Mouse (Mus musculus): ENCODE results near the gene Denr.

Denr gene

DNA sequence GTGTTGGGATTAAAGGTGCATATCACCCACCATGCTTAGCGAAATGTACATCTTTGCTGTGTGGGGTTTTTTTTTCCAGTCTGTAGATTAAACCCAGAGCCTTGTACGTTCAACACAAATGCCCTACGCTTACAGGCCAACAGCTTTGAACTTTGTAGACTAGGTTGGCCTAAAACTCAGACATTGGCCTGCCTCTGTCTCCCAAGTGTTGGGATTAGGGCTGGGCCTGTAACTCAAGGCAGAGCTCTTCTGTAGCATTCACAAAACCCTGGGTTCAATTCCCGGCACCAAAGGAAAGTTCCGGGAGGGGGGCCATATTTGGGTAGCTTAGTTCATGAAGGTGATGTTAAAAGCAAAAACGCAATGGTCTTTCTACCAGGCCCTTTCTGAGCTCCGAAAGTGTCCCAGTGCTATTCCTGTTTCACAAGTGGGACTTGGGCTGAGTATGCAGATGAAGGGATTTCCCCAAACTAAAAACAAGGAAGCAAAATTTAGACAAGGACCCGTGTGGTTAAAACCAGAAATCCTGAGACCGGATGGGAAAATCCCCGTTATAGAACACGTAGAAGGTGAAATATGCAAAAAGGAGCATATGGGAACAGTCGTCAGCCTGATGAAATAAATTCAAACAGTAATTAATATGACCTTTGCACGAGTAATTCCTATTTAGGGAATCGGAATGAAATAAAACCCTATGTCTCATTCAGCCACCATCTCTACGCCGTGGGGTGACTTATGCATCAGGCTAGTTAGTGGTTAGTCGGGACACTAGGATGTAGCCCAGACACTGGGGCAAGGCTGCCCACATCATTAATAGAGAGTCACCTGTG lies 614 bp upstream of the Denr start:
- DNase-seq (ENCODE audit: low spot score): no peak

DNA sequence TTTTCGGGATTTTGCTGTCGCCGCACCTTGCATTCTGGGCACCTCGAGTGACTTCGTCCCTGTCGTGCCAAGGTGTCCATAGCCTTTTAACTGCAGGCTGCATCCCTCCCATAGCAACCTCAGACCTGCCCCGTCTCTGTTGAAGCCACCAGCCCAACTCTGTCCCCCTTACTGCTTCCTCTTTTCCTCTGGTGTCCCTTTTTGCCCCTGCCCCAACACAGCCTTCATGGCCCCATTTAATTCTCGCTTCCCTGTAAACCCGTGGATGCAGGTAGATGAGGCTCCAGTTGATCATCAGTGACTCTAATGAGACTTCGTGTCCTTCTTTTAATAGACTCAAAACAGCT lies 629 bp downstream of the Denr start:
- DNase-seq (ENCODE audit: low spot score): no peak

DNA sequence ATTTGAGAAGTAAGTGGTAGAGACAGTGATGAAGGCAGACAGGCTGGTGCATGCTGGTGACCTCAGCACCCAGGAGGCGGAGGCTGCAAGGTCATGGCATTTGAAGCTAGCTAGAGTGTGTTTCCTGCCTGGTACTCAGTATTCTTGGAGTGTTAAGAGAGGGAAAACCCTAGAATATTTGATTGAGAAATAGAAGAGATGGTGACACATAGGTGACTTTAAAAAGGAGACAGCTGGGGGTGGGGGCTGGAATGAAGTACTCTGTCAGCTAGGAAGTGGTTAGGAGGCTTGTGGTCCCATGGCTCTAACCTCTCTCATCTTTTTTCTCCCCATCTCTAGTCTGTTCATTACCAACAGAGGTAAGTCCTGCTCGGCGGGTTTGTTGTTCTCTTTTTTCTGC lies 7.9 kb downstream of the Denr start:
- no peak for DNase-seq (ENCODE audit: low spot score)

DNA sequence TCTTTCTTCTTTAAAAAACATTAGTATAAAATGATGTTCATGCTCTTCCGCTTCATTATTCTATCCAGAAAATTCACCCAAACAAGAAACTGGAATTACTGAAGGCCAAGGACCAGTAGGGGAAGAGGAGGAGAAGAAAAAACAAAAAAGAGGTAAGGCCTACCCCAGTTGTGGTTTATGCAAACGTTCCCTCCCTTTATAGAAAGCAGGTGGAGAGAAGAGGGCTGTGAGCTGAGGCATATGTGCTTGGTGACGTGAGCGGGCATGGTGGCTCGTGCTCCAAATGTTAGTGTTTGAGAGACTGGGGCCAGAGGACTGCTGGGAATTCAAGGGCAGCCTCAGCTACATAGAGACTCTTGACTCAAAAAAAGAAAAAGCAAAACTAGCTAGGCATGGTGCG lies 15.1 kb downstream of the Denr start:
- DNase-seq (ENCODE audit: low spot score): no peak

DNA sequence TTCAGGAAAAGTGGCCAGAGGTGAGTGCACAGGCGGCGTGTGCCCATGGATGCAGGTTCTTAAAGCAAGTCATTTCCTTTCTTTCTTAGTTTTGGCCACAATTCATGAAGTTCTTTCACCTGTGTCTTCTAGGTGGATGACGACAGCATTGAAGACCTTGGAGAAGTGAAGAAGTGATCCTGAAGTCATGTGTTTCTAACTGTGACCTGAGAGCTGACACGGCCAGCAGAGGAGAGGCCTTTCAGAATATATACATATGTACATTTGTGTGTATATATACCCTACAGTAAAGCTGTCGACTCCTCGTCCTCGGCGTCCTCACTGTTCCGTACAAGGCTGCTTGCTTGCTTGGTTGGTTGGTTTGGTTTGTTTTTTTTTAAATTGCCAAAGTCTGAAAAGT lies 20.1 kb downstream of the Denr start, which contains the start of gene Gm43518:
TSS of gene Gm43518 (plus strand) at position 301 of the 400 bp plus-strand sequence.
- no peak for DNase-seq (ENCODE audit: low spot score)

DNA sequence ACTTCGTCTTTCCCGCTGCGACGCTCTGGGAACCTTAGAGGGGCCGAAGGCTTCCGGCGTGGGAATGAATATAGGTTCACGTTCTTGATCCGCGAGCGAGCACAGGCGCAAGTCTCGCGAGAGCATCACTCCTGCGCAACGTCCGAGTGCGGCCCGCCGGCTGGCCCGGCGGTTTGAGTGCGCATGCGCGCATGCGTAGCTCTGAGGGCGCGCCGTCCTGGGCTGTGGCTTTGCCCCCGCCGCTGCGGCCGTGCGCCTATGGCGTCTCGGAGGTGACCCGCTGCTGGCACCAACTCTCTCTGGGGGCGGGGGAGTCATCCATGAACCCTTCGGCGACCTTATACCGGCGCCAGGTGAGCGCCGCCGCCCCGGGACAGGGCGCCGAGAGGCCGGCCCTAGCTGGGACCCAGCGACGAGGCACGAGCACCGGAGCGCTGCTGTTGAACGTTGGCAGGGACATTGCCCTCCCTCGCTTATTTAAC lies 23.6 kb downstream of the Denr start, which contains the start of gene Ccdc62:
TSS of gene Ccdc62 (plus strand) at position 172 of the 482 bp plus-strand sequence.
- peak; percentile 96 for DNase-seq (ENCODE audit: low spot score)

DNA sequence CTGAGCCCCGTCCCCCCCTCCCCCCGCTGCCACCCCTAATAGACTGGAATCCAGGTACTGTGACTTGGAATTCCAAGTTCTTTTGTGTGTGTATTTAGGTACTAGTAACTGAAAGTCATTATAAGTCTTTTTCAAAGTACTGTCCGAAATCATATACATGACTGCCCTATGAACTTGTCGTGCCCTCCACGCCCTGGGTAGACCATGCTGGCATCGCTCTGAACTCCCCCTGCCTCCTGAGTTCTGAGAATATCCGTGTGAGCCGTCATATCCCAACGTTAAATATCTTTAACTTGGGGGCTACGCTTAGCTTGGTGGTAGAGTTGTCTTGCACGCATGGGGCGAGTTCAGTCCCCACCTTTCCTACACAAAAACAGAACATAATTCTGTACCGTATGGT lies 24.2 kb downstream of the Denr start:
- no peak for DNase-seq (ENCODE audit: low spot score)

DNA sequence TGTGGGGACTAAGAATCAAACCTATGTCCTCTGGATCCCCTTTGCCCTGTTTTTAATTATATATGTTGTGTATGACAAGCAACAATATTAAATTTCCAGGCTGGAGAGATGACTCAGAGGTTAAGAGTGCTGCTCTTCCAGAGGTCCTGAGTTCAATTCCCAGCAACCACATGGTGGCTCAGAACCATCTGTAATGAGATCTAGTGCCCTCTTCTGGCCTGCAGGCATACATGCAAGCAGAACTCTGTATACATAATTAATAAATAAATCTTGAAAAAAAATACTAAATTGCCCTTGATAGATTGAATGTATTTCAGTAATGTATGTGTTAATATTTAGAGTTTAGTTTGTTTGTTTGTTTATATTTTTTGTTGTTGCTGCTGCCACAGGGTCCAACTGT lies 26.0 kb downstream of the Denr start:
- no peak for DNase-seq (ENCODE audit: low spot score)

DNA sequence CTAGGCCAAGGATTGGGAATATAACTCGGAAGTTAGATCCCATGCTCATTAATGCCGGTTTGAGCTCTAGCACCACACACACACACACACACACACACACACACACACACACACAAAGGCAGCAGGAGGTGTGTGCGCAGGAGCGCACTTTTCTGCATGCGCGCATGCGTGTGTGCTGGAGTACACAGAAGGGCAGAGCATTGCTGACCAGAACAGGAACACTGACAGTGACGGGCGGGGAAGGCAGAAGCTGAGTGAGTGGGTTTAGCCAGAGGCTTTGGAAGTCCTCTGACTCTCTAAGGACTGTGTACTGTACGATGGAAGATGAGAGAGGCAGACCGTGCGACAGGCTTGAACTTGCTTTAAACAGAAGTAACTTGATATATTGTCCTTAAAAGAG lies 26.6 kb downstream of the Denr start:
- DNase-seq (ENCODE audit: low spot score): no peak

DNA sequence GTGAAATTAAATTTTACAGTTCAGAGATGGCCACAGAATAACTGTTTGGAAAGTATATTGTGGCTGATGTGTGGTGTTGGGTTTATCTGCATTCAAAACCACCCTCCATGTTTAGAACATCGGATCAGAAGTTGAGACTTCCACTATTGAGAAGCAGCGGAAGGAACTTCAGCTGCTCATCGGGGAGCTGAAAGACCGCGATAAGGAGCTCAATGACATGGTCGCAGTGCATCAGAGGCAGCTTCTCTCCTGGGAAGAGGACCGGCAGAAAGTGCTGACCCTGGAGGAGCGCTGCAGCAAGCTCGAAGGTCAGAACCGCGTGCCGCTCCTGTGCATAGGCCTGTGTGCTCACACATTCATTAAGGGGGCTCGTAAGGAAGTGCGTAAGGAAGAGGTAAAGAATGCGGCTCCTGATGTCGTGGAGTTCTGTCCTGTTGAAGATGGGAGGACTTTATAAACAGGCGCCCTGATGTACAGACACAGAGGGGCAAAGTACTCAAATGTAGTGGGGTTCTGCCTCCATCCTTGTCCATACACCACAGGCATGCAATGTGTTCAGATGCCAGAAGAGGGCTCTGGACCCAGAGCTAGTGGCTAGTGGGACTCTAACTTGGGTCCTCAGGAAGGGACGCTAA lies 27.1 kb downstream of the Denr start:
- no peak for DNase-seq (ENCODE audit: low spot score)

DNA sequence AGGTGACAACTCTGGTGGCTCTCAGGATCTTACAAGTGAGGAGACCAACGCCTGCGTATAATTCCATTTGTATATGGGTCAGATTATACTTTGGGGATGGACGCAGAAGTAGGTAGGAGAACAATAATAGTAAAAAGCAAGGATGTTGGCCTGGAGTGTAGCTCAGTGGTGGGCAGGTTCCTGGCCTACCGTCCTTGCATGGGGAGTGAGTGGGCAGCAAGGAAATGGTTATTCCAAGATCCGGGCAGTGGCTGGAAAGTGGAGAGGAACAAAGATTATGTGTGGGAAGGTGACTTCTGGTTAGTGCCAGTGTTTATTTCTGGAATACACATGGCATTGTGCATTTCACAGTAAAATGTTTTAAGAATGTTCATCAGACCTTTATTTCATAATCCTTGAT lies 29.0 kb downstream of the Denr start:
- DNase-seq (ENCODE audit: low spot score): no peak

DNA sequence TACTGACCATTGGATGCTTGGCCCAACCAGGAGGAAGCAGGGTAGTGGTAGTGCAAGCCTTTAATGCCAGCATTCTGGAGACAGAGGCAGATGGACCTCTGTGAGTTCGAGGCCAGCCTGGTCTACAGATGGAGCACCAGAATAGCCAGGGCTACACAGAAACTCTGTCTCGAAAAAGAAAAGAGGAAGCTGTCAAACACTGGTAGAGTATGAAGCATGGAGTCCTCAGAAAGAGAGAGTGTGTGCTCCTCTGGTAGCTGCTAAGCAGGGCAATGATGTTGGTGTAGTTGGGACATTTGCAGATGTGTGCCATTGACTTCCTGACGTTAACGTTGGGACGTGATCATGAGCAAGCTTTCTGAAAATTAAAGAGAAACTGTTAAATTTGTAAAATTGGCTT lies 31.5 kb downstream of the Denr start:
- DNase-seq (ENCODE audit: low spot score): no peak

DNA sequence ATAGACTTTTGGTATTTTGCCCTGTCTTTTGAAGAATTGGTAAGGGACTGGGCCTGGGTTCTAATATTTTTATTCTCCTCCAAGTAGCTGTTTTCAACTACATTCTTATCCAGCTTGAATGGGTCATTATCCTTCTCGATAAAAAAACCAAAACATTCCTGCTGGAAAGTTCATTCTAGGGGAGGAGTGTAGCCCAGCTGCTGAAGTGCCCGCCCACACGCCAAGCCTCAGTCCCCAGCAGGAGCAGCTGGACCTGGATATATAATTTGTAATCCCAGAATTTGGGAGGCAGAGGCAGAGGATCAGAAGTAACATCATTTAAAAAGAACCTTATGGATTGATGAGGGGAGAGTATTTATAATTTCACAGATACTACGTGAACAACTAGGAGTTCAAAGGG lies 39.6 kb downstream of the Denr start:
- DNase-seq (ENCODE audit: low spot score): no peak

DNA sequence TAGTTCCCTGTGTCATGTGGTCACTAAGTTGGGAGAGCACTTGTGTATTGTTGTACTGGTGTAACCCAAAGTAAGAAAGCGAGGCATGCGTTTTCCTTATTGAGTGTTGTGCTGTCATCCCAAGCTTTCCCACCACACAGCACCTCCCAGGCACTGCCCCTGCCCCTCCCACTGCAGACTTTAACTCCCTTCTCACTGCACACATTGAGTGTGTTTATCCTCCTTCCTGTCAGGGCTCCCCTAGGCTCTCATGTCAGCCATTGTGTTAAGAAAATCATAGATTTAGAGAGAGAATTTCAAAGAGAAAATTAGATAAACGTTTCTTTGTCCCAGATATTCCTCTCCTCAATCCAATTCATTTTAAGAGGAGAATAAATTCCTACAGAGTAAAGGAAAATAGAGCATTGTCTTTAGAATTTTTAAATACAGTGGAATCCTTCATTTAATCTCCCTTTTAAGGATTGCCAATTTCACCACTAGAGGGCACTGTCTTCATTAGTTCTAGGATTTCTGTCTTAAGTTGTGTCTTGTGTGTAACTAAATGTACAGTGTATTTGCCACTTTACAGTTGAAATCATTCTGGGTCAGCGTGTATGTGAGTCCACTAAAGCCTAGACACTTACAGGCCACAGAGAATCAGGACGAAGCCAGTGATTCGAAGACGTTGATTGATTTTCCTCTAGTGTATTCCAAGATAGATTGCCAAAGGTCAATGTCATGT lies 40.2 kb downstream of the Denr start:
- DNase-seq (ENCODE audit: low spot score): no peak

DNA sequence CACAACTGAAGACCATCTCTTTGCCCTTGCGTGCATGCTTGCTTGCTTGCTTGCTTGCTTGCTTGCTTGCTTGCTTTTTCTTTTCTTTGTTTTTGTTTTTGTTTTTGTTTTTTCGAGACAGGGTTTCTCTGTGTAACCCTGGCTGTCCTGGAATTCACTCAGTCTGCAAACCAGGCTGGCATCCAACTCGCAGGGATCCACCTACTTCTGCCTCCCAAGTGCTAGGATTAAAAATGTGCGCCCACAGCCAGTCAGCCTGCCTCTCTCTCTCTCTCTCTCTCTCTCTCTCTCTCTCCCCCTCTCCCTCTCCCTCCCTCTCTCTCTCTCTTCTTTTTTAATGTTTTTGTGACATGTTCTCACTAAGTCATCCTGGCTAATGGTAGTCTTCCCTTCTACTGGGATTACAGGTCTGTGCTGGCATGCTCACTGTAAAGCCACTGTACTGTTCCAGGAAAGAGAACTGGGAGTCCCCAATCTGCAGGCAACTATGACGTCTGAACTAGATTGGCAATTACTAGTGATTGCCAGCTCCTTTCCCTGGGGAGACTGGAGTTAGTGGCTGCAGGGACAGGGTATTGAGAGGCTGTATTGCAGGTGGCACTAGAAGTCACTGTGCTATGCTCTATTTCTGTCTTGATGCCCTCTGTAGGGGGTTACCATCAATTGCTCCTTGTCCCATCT lies 45.5 kb downstream of the Denr start:
- no peak for DNase-seq (ENCODE audit: low spot score)

DNA sequence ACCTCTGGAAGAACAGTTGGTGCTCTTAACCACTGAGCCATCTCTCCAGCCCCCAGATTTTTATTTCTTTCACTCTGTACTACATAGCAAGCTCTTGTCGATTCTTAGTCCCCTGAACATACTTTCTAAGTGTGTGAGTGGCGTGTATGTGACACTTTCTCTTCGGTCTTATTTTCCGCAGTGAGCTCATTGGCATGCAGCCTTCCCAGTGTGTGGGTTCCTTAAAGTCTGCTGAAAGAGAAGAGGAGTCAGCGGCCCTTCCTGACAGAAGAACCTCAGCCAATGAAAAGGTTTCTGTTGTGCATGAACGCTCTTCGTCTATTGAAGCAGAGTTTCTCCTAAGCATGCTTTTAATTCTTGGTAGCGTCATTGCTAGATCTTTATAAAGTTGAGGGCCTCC lies 50.2 kb downstream of the Denr start:
- no peak for DNase-seq (ENCODE audit: low spot score)

DNA sequence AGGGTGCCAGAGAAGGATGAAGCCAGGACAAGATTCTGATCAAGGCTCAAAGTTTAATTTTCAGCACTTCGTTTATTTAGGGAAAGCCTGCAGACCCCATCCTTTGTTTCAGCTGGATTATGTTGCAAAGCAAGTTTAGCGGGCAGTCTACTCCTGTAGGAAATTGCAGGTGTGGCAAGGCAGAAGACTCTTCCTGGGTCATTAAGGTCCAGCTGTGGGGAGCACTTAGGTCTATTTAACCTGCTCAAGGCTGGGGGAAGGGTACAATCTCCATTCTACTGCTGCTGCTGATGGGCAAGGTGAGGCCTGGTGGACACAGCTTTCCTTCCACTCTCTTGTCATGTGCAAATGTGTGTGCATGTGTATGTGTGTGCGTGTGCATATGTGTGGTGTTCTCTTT lies 52.0 kb downstream of the Denr start:
- no peak for DNase-seq (ENCODE audit: low spot score)

DNA sequence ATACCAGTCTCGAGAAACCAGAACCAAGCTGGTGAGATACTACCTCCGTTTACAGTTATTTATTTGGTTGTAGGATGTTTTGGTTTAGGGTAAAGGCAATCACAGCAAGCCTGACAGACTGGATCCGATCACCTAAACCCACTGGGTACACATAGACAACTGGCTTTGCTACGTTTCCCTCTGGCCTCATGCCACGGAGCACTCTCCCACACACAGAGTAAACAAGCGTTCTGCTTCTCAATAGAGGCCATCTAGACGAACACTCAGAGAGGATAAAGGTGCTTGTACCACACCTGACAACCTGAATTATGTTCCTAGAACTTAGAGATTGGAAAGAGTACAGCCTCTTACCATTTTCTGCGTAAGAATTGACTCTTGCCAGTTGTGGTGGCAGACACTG lies 53.2 kb downstream of the Denr start:
- DNase-seq (ENCODE audit: low spot score): peak; percentile 74

DNA sequence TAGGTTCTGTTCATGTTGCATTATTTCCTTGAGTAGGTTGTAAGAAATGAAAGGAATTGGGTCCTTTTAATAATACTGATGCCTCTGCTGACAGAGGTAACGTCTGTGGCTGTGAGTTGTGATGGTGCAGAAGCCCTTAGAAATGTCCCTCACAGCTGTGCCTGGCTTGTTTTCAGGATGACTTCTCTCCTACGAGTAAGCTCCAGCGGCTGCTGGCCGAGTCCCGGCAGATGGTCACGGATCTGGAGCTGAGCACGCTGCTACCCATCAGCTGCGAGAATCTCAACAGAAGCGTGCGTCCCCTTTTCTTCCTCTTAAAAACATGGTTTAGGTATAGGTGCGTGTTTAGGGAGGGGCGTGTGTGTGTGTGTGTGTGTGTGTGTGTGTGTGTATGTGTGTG lies 54.1 kb downstream of the Denr start:
- no peak for DNase-seq (ENCODE audit: low spot score)

DNA sequence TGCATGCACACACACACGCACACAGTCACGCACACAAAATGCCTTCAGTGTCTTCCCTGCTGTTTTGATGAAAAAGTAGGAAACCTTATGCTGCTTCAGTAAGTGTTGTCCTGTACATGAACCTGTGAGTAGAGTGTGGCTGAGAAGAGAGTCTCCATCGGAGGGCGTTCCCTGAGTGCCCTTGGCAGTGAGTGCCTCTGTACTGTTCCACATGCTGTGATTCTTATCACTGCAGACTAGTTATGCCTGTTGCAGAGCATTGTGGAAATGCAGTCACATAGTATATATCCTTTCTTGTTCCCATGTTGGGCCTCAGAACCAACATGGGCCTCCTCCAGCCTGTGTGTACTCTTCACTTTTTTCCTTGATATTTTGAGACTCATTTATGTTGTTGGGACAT lies 57.2 kb downstream of the Denr start:
- DNase-seq (ENCODE audit: low spot score): peak; percentile 47

DNA sequence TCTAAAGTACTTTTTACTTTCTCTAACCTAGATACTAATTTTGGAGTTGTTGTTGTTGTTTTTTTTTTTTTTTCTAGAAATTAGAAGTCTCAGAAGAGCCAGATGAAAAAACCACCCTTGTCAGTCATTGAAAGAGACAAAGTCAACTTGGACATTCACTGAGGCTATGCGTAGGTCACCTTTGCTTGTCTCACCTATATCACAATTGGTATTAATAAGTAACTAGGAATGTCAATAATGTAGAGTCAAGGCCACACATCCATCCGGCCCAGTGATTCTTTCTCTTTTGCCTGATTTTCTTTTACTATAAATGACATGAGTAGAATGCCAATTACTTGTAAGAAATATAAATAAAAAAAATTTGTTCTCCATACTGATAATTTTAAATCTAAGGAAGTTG lies 59.8 kb downstream of the Denr start:
- no peak for DNase-seq (ENCODE audit: low spot score)

DNA sequence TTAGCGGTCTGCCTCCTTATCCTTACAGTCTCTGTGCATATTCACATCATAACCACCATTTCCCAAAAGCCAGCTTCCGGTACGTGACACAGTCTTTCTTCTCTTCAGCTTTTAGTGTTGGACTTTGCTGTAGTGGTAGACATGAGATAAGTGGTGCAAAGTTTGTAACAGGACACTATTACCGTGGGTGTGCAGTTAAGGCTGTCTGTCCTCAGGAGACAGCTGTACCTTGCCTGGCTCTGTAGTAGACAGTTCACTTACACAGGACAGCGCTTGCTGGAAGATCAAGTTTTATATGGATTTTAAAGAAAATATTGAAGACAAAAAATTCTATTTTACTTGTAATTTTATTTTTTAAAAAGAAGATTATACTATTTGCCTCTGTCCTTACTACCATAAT lies 61.5 kb downstream of the Denr start:
- DNase-seq (ENCODE audit: low spot score): no peak

Data from urinary bladder, postnatal 14 days (tissue).